Mouse (Mus musculus): Measurements from ENCODE around the gene Hoxb6.
A peak's percentile ranks its signal among the peaks of the same experiment; 100 is the strongest.

Gene Hoxb6

DNA sequence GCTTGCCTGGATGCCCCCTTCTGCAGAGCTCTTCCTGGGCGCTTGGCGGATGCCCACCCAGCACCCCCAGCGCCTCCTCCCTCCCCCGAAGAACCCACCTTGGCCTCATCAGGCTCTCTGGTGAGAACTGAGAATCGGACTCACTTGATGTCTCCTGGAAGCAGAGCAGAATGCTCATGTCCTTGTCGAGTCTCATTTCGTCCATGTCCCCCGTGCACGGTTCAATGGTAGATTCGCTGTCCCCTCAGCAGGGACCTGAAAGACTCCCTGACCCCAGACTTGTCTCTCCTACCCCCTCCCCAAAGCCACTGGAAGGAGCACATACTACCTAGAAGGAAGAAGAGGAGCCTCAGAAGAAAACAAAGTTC, 8.8 kb downstream of the Hoxb6 start:
- DNase-seq (ENCODE audit: low spot score in 2 of 2) = no peak

DNA sequence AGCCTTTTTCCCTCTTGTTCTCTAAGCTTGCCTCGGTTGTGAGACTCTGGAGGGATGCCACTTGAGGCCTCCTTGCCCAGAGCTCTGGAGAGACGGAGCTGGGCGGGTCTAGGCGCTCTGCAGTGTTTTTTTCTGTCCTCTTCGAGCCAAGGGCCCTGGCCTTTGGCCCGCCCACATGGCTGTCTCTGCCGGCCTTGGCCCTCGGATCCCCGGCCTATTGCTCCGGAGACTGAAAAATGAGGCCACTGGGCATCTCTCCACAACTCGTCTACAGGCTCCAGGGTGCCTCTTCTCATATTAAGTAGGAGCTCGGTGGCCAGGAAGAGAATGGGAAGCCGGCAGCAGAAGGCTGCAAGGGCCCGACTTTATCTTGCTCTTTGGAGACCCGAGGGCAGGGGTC, 9.6 kb downstream of the Hoxb6 start:
- DNase-seq (ENCODE audit: low spot score in 2 of 2) = no peak

DNA sequence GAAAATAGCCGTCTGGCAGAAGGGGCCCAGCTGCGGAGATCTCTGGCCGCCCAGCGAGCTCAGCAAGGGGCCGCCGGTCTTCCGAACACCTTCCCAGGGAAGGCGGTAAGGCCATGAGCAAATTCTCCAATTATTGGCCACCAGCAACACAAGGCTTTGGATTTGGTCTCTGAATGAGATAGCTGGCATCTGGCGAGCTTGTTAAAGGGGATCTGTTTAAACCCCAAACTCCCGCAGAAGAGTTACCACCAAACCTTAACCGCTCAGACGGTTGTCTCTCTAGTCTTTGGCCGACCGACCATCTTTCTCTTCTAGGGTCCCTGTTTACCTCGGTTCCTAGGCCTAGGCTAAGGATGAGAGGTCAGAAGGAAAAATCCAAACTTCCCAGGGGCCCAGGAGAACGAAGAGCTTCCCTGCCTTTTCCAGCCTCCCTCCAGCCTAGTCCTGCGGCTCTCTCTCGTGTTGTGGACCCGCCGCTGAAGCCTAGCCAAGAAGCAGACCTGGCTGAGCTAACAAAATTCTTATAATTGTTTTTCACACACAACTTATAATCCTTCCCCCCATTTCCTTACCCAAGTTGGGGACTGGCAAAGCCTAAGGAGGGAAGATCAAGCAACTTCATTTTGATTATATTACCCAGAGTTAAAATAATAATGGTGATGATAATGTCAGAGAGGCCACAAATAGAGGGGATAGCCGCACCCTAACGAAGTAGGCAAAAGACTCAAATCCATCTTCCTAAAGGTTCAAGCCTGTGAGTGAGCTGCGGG, 10.3 kb downstream of the Hoxb6 start:
- no peak for DNase-seq (ENCODE audit: low spot score in 2 of 2)

GRCm38 (mm10) chr11:96303151-96304099, 11.1 kb downstream of the Hoxb6 start, which contains the start of gene Hoxb5:
TSS of gene Hoxb5 (plus strand) at chr11:96303336.
- peak; percentile 22 to 71 for DNase-seq (ENCODE audit: low spot score in 2 of 2)

DNA sequence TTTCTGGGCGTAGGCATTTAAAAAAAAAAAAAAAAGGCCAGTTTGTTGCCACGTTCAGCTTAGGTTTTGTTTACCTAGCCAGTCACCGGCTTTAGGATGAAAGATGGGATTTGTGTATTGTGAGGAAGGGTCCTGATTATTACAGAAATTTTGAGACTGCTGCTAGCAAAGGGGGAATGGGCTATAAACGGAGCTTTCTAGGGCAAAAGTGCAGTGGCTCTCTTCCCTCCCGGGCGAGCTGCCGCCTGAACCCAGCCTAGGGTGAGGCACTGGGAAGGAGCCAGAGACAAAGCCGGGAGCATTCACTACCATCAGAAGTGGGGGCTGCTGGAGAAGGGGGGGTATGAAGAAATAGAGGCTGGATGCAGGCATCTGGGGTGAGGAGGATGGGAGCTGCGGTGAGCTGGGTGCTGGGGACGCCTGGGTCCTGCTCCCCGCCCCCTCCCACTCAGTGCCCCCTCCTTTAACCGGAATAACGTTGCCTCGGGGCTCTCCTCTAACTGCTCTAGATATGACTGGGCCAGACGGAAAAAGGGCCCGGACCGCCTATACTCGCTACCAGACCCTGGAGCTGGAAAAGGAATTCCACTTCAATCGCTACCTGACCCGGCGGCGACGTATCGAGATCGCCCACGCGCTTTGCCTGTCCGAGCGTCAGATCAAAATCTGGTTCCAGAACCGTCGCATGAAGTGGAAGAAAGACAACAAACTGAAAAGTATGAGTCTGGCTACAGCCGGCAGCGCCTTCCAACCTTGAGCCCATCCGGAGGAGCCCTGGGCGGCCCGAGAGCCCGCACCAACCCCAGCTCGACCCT, 12.3 kb downstream of the Hoxb6 start:
- DNase-seq (ENCODE audit: low spot score in 2 of 2) = no peak

GRCm38 (mm10) chr11:96305505-96306182, 13.4 kb downstream of the Hoxb6 start:
- no peak for DNase-seq (ENCODE audit: low spot score in 2 of 2)

- DNase-seq (ENCODE audit: low spot score in 2 of 2) = no peak
Measured at GRCm38 (mm10) chr11:96306183-96306907, 14.1 kb downstream of the Hoxb6 start.

GRCm38 (mm10) chr11:96306908-96307269, 14.6 kb downstream of the Hoxb6 start:
- DNase-seq (ENCODE audit: low spot score in 2 of 2) = no peak

GRCm38 (mm10) chr11:96308763-96309162, 16.5 kb downstream of the Hoxb6 start:
- no peak for DNase-seq (ENCODE audit: low spot score in 2 of 2)

GRCm38 (mm10) chr11:96309288-96309687, 17.0 kb downstream of the Hoxb6 start:
- no peak for DNase-seq (ENCODE audit: low spot score in 2 of 2)

- DNase-seq (ENCODE audit: low spot score in 2 of 2) = no peak
Measured at GRCm38 (mm10) chr11:96310183-96310938, 18.1 kb downstream of the Hoxb6 start.

- DNase-seq (ENCODE audit: low spot score in 2 of 2) = no peak
Measured at GRCm38 (mm10) chr11:96311097-96311496, 18.8 kb downstream of the Hoxb6 start.

- peak; percentile 21 to 51 for DNase-seq (ENCODE audit: low spot score in 2 of 2)
Measured at GRCm38 (mm10) chr11:96311520-96312417, 19.5 kb downstream of the Hoxb6 start.

GRCm38 (mm10) chr11:96313134-96313533, 20.9 kb downstream of the Hoxb6 start:
- DNase-seq (ENCODE audit: low spot score in 2 of 2) = no peak

DNA sequence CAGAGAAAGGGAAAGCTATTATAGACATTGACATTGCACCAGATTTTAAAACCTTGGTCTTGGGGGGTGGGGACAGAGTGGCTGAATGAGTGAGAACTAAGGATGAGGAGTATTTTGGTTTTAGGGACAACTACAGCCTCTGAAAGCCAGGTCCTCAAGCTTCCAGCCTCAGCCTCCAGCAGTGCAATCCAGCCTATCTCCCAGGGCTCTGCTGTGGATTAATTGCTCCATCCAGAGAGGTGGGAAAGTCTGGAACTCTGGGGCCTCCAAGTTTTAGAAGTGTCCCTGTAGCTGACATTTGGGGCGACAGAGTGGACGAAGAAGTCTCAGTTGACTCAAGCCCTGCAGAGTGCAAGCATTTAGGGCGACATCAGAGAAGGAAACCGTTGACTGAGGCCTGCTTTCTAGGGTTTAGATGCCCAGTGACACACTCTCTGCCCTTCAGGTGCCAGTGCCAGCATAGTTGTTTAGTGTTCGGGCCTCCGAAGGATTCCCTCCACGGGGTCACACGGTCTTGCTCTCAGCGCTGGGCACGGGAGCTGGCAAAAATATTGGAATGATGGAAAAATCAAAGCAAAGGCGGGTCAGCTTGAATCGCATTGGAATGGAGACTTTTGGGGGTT, 21.6 kb downstream of the Hoxb6 start:
- DNase-seq (ENCODE audit: low spot score in 2 of 2) = no peak

DNA sequence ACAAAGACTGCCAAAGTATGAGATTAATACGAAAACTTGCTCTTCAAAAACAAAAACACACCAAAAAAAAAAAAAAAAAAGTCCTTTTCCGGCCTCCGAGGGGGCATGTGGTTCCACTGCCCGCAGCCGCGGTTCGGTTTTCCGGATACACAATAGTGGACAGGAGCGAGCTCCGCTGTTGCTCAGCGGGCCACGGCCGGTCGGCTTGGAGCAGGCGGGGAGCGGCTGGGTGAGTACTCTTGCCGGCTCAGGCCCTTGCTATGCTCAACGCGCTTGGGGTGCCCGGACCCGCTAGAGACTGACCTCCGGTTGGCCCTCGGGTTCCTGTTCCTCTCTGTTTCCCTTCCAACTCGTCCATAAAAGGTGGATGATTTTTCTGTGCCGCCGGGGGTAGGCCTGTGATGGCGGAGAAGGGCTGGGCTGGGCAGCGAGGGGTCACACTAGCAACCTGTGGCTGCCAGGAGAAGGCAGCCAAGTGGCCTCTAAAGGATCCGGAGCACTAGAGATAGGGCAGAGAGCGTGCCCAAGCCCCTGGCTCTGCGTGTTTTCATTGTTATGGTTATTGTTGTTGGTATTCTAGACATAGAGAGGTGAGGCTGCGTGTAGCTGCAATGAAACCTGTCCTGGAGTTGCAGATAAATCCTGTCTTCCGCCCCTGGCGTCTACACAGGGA, 22.5 kb downstream of the Hoxb6 start:
- no peak for DNase-seq (ENCODE audit: low spot score in 2 of 2)

DNA sequence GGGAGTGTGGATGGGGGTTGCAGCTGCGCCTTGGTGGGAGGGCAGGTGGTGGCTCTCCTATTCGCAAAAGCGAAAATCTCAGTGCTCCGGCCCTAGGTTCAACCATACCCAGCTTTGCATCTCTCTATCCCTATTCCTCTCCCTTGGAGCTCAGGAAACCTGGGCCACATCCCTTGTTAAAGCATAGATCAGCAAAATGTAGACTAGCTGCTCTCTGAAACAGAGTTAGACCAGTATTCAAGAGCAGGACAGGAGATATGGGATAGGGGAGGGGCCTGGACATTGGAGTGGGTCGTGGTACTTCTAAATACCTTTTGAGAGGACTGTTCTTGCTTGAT, 23.0 kb downstream of the Hoxb6 start:
- no peak for DNase-seq (ENCODE audit: low spot score in 2 of 2)

All from thymus, postnatal 10 days (tissue).